Mouse (Mus musculus) CH12.LX (cell line): ENCODE data around the gene Rb1. TPM values are rescaled to one million over a fixed set of nuclear protein-coding genes. Genes with fewer than 3 reads are reported as not detected.
A peak's percentile ranks its signal among the peaks of the same experiment; 100 is the strongest.

ENCODE experiments used
- DNase-seq: peaks from one replicate; pipeline ENCODE4 v3.0.0-alpha.2; 2013; ENCODE audit errors: extremely low read depth
- H3K27ac ChIP-seq: 2 replicates; pipeline ENCODE4 v1.5.1; 2012; ENCODE audit warnings: low read depth, mild to moderate bottlenecking, control low read depth, moderate library complexity; ENCODE audit not compliant: insufficient read depth
- H3K27me3 ChIP-seq: replicated peaks from 2 replicates; pipeline ENCODE3; 2012; ENCODE audit warnings: inconsistent platforms
- H3K36me3 ChIP-seq, 2 experiments: replicated peaks in 1 of 2; 2 replicates each; pipeline versions ENCODE3 to v1.6.1; 2012; ENCODE audit warnings: inconsistent platforms in 1 of 2, low read length in 1 of 2, mild to moderate bottlenecking in 1 of 2, mixed read lengths in 1 of 2, moderate library complexity in 1 of 2; ENCODE audit not compliant: control insufficient read depth in 1 of 2, insufficient read depth in 1 of 2
- H3K4me1 ChIP-seq, 2 experiments: 2 replicates each; pipeline ENCODE4 v1.6.1; 2012; ENCODE audit warnings: inconsistent platforms in 1 of 2, moderate library complexity in 1 of 2; ENCODE audit not compliant: insufficient read depth in 2 of 2, control insufficient read depth in 1 of 2
- H3K4me2 ChIP-seq: 2 replicates; pipeline ENCODE4 v1.6.1; 2012; ENCODE audit warnings: low read depth, mild to moderate bottlenecking, control low read depth; ENCODE audit not compliant: poor library complexity, insufficient read depth, severe bottlenecking
- H3K4me3 ChIP-seq, 3 experiments: fragments of 150-350 bp in 1 of 3; sonication (generic) in 1 of 3; replicated peaks in 1 of 3; 2 replicates each; pipeline versions ENCODE3 to v1.5.1; 2011 to 2012; ENCODE audit warnings: low read depth in 2 of 3, low read length in 2 of 3, mild to moderate bottlenecking in 2 of 3, moderate library complexity in 2 of 3, control low read depth in 1 of 3, improper control_type of control experiment in 1 of 3, inconsistent platforms in 1 of 3, mixed read lengths in 1 of 3; ENCODE audit not compliant: poor library complexity in 1 of 3
- H3K79me2 ChIP-seq: replicated peaks from 2 replicates; pipeline ENCODE4 v1.6.1; 2012; ENCODE audit warnings: mild to moderate bottlenecking, moderate library complexity; ENCODE audit not compliant: control insufficient read depth, poor library complexity, insufficient read depth, severe bottlenecking; ENCODE audit errors: extremely low read depth
- H3K9ac ChIP-seq: 2 replicates; pipeline ENCODE4 v1.6.1; 2012; ENCODE audit warnings: low read depth, mild to moderate bottlenecking, control low read depth, moderate library complexity; ENCODE audit not compliant: insufficient read depth
- H3K9me3 ChIP-seq: replicated peaks from 2 replicates; pipeline ENCODE3; 2012; ENCODE audit warnings: low read length, inconsistent platforms, mixed read lengths
- BHLHE40 ChIP-seq: IDR thresholded peaks from 2 replicates; pipeline ENCODE4 v1.6.1; 2011; ENCODE audit warnings: mild to moderate bottlenecking, low read depth, low read length, improper control_type of control experiment
- CHD1 ChIP-seq: IDR thresholded peaks from 2 replicates; pipeline ENCODE4 v1.6.1; 2012; ENCODE audit warnings: low read depth, low read length, improper control_type of control experiment, inconsistent platforms
- CTCF ChIP-seq, 2 experiments: IDR thresholded peaks in 1 of 2; conservative IDR thresholded peaks in 1 of 2; 2 replicates each; pipeline ENCODE4 v1.5.1; 2011 to 2012; ENCODE audit warnings: low read depth in 2 of 2, low read length in 2 of 2, improper control_type of control experiment in 1 of 2, inconsistent platforms in 1 of 2, mild to moderate bottlenecking in 1 of 2, moderate library complexity in 1 of 2
- ELF1 ChIP-seq: IDR thresholded peaks from 2 replicates; pipeline ENCODE4 v1.6.1; 2014; ENCODE audit warnings: low read depth, mild to moderate bottlenecking, inconsistent platforms, low read length, improper control_type of control experiment
- EP300 ChIP-seq: IDR thresholded peaks from 2 replicates; pipeline ENCODE4 v1.6.1; 2011; ENCODE audit warnings: low read length, improper control_type of control experiment
- ETS1 ChIP-seq: conservative IDR thresholded peaks from 2 replicates; pipeline ENCODE4 v1.6.1; 2012; ENCODE audit warnings: low read depth, mild to moderate bottlenecking, inconsistent platforms, low read length, improper control_type of control experiment, moderate library complexity
- GABPA ChIP-seq: IDR thresholded peaks from 2 replicates; pipeline ENCODE4 v1.6.1; 2012; ENCODE audit warnings: low read depth, low read length, improper control_type of control experiment, inconsistent platforms; ENCODE audit not compliant: insufficient replicate concordance
- IRF4 ChIP-seq: IDR thresholded peaks from 2 replicates; pipeline ENCODE4 v1.6.1; 2014; ENCODE audit warnings: low read depth, mild to moderate bottlenecking, inconsistent platforms, low read length, improper control_type of control experiment
- JUN ChIP-seq: IDR thresholded peaks from 2 replicates; pipeline ENCODE4 v1.6.1; 2011; ENCODE audit warnings: low read depth, mild to moderate bottlenecking, low read length, improper control_type of control experiment, moderate library complexity; ENCODE audit not compliant: insufficient read depth
- KAT2A ChIP-seq: IDR thresholded peaks from 2 replicates; pipeline ENCODE4 v1.6.1; 2012; ENCODE audit warnings: low read length, improper control_type of control experiment, inconsistent platforms; ENCODE audit not compliant: insufficient replicate concordance
- MEF2A ChIP-seq: IDR thresholded peaks from 2 replicates; pipeline ENCODE4 v1.6.1; 2014; ENCODE audit warnings: low read depth, mild to moderate bottlenecking, inconsistent platforms, low read length, improper control_type of control experiment, borderline replicate concordance
- MYC ChIP-seq: IDR thresholded peaks from 2 replicates; pipeline ENCODE4 v1.6.1; 2011; ENCODE audit warnings: low read depth, mild to moderate bottlenecking, improper control_type of control experiment, low read length
- PAX5 ChIP-seq: IDR thresholded peaks from 2 replicates; pipeline ENCODE4 v1.6.1; 2012; ENCODE audit warnings: low read length, inconsistent platforms, mixed read lengths
- RAD21 ChIP-seq: IDR thresholded peaks from 2 replicates; pipeline ENCODE4 v1.6.1; 2011; ENCODE audit warnings: low read depth, mild to moderate bottlenecking, low read length, improper control_type of control experiment, moderate library complexity
- SIN3A ChIP-seq: IDR thresholded peaks from 2 replicates; pipeline ENCODE4 v1.6.1; 2012; ENCODE audit warnings: low read length, improper control_type of control experiment, inconsistent platforms
- TBP ChIP-seq: conservative IDR thresholded peaks from 2 replicates; pipeline ENCODE4 v1.6.1; 2011; ENCODE audit warnings: low read depth, low read length, improper control_type of control experiment
- TCF12 ChIP-seq: IDR thresholded peaks from 2 replicates; pipeline ENCODE4 v1.6.1; 2014; ENCODE audit warnings: low read depth, mild to moderate bottlenecking, inconsistent platforms, low read length, improper control_type of control experiment
- UBTF ChIP-seq: IDR thresholded peaks from 2 replicates; pipeline ENCODE4 v1.6.1; 2012; ENCODE audit warnings: low read depth, mild to moderate bottlenecking, inconsistent platforms, low read length, improper control_type of control experiment, moderate library complexity
- USF1 ChIP-seq: IDR thresholded peaks from 2 replicates; pipeline ENCODE4 v1.6.1; 2014; ENCODE audit warnings: low read depth, mild to moderate bottlenecking, inconsistent platforms, low read length, improper control_type of control experiment
- USF2 ChIP-seq: conservative IDR thresholded peaks from 2 replicates; pipeline ENCODE4 v1.6.1; 2011; ENCODE audit warnings: low read depth, low read length, improper control_type of control experiment
- ZC3H11A ChIP-seq: IDR thresholded peaks from 2 replicates; pipeline ENCODE4 v1.6.1; 2012; ENCODE audit warnings: low read depth, mild to moderate bottlenecking, inconsistent platforms, low read length, improper control_type of control experiment
- dilution Hi-C: fragments of 300-500 bp; cut with MboI; formaldehyde crosslinking; loops from 2 replicates; pipeline ENCODE4 v1.14.3; 2020; ENCODE audit warnings: low sequenced_read_pairs; ENCODE audit not compliant: extremely low pct_unique_long_range_greater_than_20kb, extremely low pct_ligation_motif_present
- in situ Hi-C: fragments of 300-500 bp; cut with MboI; formaldehyde crosslinking; loops from 3 replicates; pipeline ENCODE4 v1.14.3; 2019; ENCODE audit warnings: low sequenced_read_pairs, low pct_ligation_motif_present, low pct_unique_long_range_greater_than_20kb, mixed read lengths
- polyA plus RNA-seq: library from polyadenylated mRNA; unstranded; fragments of >175 nt; gene quantifications from 2 replicates; pipeline ENCODE4 v1.2.1, GENCODE M21; 2012; ENCODE audit warnings: low read depth; ENCODE audit not compliant: insufficient read length
- total RNA-seq, 2 experiments: library from RNA; depleted of rRNA; stranded (reverse); fragments of 300-350 nt in 1 of 2; fragments of >200 nt in 1 of 2; gene quantifications; 2 replicates each; pipeline ENCODE4 v1.2.3; 2012 to 2014

Rb1 gene
- total and polyA plus RNA-seq, 3 experiments = 13.6 to 16.7 (median 15.2) TPM

DNA sequence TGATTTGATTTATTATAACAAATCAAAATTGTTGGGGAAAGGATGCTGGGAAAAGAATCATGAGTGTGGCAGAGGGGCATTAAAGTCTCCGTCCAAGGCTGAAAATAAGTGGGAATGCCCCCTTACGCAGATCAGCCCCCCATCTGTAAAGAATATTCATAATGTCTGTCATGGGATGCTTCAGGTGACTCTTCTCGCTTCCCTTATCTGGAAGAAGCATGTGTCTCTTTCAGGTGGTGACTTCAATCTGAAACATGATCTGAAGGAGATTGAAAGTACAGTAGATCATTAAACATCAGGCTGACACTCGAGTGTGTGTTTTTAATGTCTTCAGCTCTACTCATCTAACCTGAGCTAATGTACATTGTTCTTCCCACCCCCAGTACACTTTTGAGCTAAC is 180.1 kb downstream of the Rb1 start:
- TF ChIP-seq PAX5 = no peak
- TF ChIP-seq USF2 = no peak
- no peak for TF ChIP-seq ZC3H11A
- TF ChIP-seq EP300 = peak; percentile 71
- no peak for TF ChIP-seq MYC
- TF ChIP-seq BHLHE40 = peak; percentile 79
- no peak for TF ChIP-seq GABPA
- no peak for TF ChIP-seq CTCF (conservative IDR thresholded peaks at IDR 0.05 in 1 of 2, IDR thresholded peaks at IDR 0.05 in 1 of 2; ENCODE audit: low read depth in 2 of 2, low read length in 2 of 2)
- TF ChIP-seq ETS1 = peak; percentile 55; the same call in 1 of the 2 replicates
- TF ChIP-seq USF1 = no peak
- TF ChIP-seq IRF4 = peak; percentile 65; the same call in 1 of the 2 replicates
- no peak for TF ChIP-seq UBTF
- no peak for TF ChIP-seq SIN3A
- TF ChIP-seq JUN = peak; percentile 11; the same call in 1 of the 2 replicates
- no peak for TF ChIP-seq TBP
- peak; percentile 60; the same call in 1 of the 2 replicates for TF ChIP-seq TCF12
- TF ChIP-seq MEF2A = peak; percentile 48; the same call in 1 of the 2 replicates
- no peak overlapping the region for H3K4me3 ChIP-seq
- no peak overlapping the region for H3K4me2 ChIP-seq
- no peaks in the 10 kb centered on the region for H3K27me3 ChIP-seq
- no peak overlapping the region for H3K27ac ChIP-seq
- peaks cover 7% of the 10 kb centered on the region for H3K79me2 ChIP-seq
- dilution Hi-C loops = no loop called here
- H3K9ac ChIP-seq = no peak overlapping the region
- DNase-seq = no peak
- peaks cover 10 to 45% of the 10 kb centered on the region in 2 experiments for H3K4me1 ChIP-seq
- in situ Hi-C loops = no loop called here
- H3K9me3 ChIP-seq = peaks cover 7% of the 10 kb centered on the region
- H3K36me3 ChIP-seq = peaks cover 0 to 6% of the 10 kb centered on the region in 2 experiments

DNA sequence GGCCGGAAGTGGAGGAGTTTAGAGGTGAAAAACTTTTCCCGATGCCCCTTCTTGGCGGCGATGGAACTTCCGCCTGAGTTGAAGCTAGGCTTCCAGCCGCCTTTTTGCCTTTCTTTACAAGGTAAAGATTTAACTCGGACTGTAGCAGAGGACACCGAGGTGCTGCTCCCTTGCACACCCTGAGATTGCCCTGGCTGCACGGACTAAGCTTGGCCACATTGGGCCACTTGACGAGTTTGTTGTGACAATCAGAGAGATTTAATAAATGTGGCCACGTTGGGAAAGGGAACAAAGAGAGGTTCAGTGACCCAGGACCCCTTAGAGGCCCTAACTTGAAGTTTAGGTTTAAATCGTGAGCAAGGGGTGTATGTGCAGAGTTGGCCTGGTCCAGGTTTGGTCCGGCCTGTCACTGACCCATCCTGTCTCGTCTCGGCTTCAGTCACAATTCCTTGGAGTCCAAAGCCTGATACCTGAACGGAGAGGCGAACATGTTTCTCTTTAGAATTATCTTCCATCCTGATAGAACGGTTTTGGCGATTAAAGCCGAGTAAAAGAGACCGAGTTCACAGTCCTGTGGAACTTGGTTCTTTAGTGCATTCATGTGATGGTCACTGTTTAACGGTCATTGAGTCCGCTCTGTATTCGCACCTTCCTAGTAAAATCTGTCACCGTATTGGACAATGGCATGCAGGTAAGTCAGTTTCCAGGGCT is 181.8 kb downstream of the Rb1 start:
- TF ChIP-seq TCF12 = no peak
- 0 out of 2 replicates have a peak, but pooled peaks have one; percentile 41 for TF ChIP-seq KAT2A
- 0 out of 2 replicates have a peak, but pooled peaks have one; percentile 22 for TF ChIP-seq MYC
- peak; percentile 7; the same call in 1 of the 2 replicates for TF ChIP-seq IRF4
- no peak for TF ChIP-seq GABPA
- no peak for TF ChIP-seq RAD21
- TF ChIP-seq ETS1 = peak; percentile 5; the same call in 1 of the 2 replicates
- peak; percentile 59; the same call in 1 of the 2 replicates for TF ChIP-seq ELF1
- 0 out of 2 replicates have a peak, but pooled peaks have one; percentile 41 for TF ChIP-seq CHD1
- Histone ChIP-seq H3K4me1 (peaks cover 10 to 45% of the 10 kb centered on the region in 2 experiments), H3K36me3 (peaks cover 0 to 6% of the 10 kb centered on the region in 2 experiments), H3K27ac (peak overlapping the region; percentile 79), H3K79me2 (peaks cover 5% of the 10 kb centered on the region), H3K9me3 (peaks cover 7% of the 10 kb centered on the region), H3K4me2 (peak overlapping the region; percentile 85), H3K9ac (peak overlapping the region; percentile 95), H3K4me3 (peak overlapping the region; percentile 66 to 86 (median 74)), H3K27me3 (no peaks in the 10 kb centered on the region)
- dilution Hi-C loops = no loop called here
- no peak for DNase-seq
- in situ Hi-C loops = no loop called here
